Mouse (Mus musculus) MN1 (cell line): Measurements from ENCODE around the gene Lipt2.

ENCODE experiments used
- DNase-seq: peaks from one replicate; pipeline ENCODE4 v3.0.0-alpha.2; 2016; ENCODE audit warnings: low spot score

The Lipt2 gene

GRCm38 (mm10) chr7:100159105-100159841 lies at the start of gene Lipt2:
Gene Lipt2 (plus strand): TSS chr7:100159277.
- peak; percentile 94 for DNase-seq

GRCm38 (mm10) chr7:100111506-100111905 lies 47.6 kb upstream of the Lipt2 start:
- DNase-seq = no peak

GRCm38 (mm10) chr7:100113821-100114220 lies 45.3 kb upstream of the Lipt2 start:
- DNase-seq = no peak

GRCm38 (mm10) chr7:100114279-100114678 lies 44.8 kb upstream of the Lipt2 start:
- DNase-seq = no peak

GRCm38 (mm10) chr7:100120791-100121261 lies 38.3 kb upstream of the Lipt2 start:
- DNase-seq = peak; percentile 84

- peak; percentile 98 for DNase-seq
Observed at GRCm38 (mm10) chr7:100121376-100121789, 37.7 kb upstream of the Lipt2 start, which contains the start of gene Pold3. Gene Pold3 (minus strand): TSS chr7:100121565.

GRCm38 (mm10) chr7:100123486-100123885 lies 35.6 kb upstream of the Lipt2 start:
- DNase-seq = peak; percentile 79

GRCm38 (mm10) chr7:100124211-100124610 lies 34.9 kb upstream of the Lipt2 start:
- DNase-seq = peak; percentile 37

GRCm38 (mm10) chr7:100125166-100125565 lies 33.9 kb upstream of the Lipt2 start:
- DNase-seq = no peak

- no peak for DNase-seq
Observed at GRCm38 (mm10) chr7:100126514-100126913, 32.6 kb upstream of the Lipt2 start.

GRCm38 (mm10) chr7:100128262-100129041 lies 30.6 kb upstream of the Lipt2 start:
- no peak for DNase-seq

GRCm38 (mm10) chr7:100130592-100130991 lies 28.5 kb upstream of the Lipt2 start:
- no peak for DNase-seq

- DNase-seq = peak; percentile 74
Observed at GRCm38 (mm10) chr7:100132379-100132778, 26.7 kb upstream of the Lipt2 start.

GRCm38 (mm10) chr7:100137038-100137437 lies 22.0 kb upstream of the Lipt2 start:
- DNase-seq = no peak

GRCm38 (mm10) chr7:100138075-100138474 lies 21.0 kb upstream of the Lipt2 start:
- no peak for DNase-seq

- DNase-seq = no peak
Observed at GRCm38 (mm10) chr7:100140591-100140990, 18.5 kb upstream of the Lipt2 start.

- DNase-seq = no peak
Observed at GRCm38 (mm10) chr7:100148586-100148985, 10.5 kb upstream of the Lipt2 start.

- no peak for DNase-seq
Observed at GRCm38 (mm10) chr7:100150086-100150485, 9.0 kb upstream of the Lipt2 start.

GRCm38 (mm10) chr7:100150626-100151025 lies 8.5 kb upstream of the Lipt2 start:
- DNase-seq = no peak

- peak; percentile 21 for DNase-seq
Observed at GRCm38 (mm10) chr7:100157669-100158068, 1.4 kb upstream of the Lipt2 start.

GRCm38 (mm10) chr7:100160006-100160405 lies 929 bp downstream of the Lipt2 start:
- peak; percentile 20 for DNase-seq

- no peak for DNase-seq
Observed at GRCm38 (mm10) chr7:100163506-100163905, 4.4 kb downstream of the Lipt2 start.

GRCm38 (mm10) chr7:100168654-100169053 lies 9.6 kb downstream of the Lipt2 start:
- no peak for DNase-seq
